Mouse (Mus musculus) heart, adult 2 months (tissue): ENCODE data around the gene Ppp1r32.

Experiments used
- CTCF ChIP-seq: fragments of 200-600 bp; IDR thresholded peaks from 2 replicates; pipeline ENCODE4 v1.8.1; 2022; ENCODE audit warnings: antibody characterized with exemption, mild to moderate bottlenecking, moderate library complexity
- EP300 ChIP-seq: fragments of 200-500 bp; IDR thresholded peaks from 2 replicates; pipeline ENCODE4 v1.6.1; 2011; ENCODE audit warnings: low read depth, low read length, control low read depth; ENCODE audit not compliant: insufficient read depth
- POLR2A ChIP-seq: fragments of 200-500 bp; IDR thresholded peaks from 2 replicates; pipeline ENCODE4 v1.6.1; 2011; ENCODE audit warnings: mild to moderate bottlenecking, low read depth, low read length, control low read depth; ENCODE audit not compliant: insufficient read depth

DNA sequence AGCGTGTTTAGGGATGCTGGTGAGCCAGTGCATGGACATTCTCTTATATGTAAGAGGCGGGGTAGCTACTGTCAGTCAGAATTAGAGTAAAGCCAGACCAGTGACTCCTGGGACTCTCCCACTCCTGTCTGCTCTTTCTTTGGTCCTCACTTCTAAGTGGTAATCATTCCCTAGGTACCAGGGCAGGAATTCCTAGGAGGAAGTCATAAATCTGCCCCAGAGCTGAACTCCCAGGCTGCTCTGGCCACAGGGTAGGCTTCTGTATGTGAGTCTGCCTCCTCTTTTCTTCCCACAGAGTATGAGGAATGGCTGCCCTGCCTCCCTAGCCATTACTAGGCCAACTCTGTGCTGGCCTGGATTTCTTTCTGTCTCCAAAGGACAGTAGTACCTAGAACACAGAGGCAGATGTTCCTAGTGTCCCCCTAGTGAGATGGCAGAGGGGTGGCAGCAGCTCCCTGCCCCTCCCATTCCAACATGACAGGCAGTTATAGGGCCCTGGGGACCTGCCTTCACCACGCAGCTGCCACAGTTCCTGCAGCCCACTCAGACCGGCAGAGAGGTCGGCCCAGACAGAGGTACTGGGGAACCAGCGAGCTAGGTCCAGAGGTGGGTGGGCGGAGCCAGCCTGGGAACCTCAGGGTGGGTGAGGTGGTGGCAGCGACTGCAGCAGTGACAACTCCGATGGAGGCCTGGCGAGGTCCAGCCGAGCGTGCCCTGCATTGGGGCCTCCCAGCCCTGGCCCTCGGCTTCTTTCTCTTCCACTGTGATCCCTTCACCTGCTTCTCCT is 57.1 kb downstream of the Ppp1r32 start:
- no peak for TF ChIP-seq POLR2A
- TF ChIP-seq CTCF = no peak
- TF ChIP-seq EP300 = no peak
